Mouse (Mus musculus) T-helper 17 cell (primary cell): ENCODE results near the gene Fmnl3.

Source experiments
- in situ Hi-C, 2 experiments: fragments of 300-600 bp; cut with MboI, MseI; formaldehyde crosslinking; loops; 1 replicate in 1 of 2; 2 replicates in 1 of 2; pipeline ENCODE4 v1.15.1; 2025; ENCODE audit warnings: high pct_unique_total_duplicates in 2 of 2

Gene Fmnl3

DNA sequence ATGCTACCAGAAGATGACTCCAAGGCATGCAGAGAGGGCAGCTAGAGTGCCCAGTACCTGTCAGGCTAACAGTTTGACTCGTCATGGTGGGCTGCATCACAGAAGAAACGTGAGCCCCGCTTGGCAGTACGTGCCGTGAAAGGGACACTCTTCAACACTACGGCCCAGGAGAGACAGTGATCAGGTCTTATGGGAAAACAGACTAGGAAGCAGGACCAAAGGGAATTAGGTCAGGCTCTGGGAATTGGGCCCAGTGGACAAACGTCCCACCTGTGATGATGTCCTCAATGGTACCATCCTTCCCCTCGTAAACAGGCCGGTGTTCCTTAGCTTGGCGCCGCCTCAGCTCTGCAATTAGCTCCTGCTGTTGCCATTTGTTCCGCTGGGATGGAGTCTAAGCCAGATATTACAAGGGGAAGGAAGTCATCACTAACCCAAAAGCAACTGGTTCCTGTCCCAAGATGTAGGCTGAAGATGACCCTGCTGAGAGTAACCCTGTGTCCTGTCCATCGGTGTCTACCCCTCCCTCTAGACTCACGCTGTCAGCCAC lies 51.3 kb downstream of the Fmnl3 start:
- in situ Hi-C loops: no loop called here

DNA sequence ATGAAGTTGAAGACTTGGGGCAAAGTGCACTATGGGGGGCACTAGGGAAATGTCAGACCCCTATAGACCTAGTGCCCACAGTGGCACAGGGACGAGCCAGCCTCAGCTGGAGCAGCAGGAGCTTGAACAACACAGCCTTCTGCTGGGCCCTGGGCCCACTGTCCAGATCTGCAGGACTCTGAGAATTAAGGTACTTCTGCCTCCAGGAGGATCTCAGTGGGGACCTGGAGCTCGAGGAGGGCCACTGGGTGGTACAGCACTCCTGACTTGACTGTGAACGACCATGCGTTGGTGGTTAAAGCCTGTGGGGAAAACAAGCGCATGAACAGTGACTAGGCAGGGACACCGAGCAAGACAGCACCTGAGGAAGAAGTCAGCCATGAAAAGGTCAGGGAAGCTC lies 52.2 kb downstream of the Fmnl3 start:
- in situ Hi-C loops: no loop called here

DNA sequence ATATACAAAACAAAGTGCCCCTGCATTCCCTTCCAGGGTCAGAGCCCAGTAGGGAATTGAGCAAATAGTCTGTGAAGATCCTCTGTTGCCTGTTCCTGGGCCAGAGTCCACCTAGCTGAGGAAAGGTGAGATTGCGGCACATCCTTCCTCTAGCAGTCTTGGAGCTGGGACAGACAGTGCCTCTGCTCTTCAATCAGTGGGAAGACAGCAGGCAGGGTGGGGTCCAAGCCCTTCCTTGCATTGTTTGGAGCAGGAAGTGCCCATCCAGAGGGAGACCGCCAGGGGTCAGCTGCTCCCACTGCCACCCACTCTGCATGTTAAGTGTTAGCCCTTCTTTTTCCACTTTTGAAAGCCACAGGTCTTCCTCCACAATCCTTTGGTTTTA lies 53.0 kb downstream of the Fmnl3 start:
- in situ Hi-C loops: no loop called here

DNA sequence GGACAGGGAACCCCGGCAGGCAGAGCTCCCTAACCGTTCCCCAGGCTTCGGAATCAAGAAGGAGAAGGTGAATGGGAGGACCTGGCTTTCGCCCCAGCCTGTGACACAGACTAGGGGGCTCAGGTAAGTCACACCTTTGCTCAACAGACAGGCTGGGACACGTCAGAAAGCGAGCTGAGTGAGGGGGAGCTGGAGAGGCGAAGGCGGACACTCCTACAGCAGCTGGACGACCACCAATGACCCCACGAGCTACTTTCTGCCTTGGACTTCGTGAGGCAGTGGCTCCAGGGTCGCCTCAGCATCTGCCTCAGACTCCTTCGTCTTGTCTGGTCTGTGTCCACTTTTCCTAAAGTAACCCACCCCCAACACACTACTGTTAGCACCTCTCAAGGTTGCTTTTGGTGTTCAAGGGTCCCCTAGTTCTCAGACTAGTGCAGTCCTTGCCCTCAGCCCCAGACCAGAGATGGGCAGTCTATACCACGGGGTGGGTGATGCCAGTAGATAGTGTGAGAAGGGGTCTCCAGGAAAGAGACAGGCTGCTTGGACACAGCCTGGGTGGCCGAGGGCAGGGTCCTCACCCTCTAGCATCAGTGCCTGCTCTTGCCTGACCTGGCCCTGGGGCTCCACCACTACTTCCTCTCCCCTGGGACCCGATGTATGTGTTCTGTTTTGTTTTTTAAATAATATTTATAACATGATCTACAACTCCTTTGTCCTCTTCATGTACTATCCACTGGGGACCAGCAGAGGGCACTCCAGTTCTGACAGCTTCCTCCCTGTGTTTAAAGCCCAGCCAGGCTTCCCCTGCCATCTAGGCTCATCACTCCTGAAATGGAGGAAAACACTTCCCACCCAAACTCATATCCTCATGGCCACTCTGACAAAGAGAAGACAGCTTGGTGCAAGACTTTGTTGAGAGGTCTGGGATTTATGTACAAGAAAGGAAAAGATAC lies 53.7 kb downstream of the Fmnl3 start:
- in situ Hi-C loops: no loop called here

DNA sequence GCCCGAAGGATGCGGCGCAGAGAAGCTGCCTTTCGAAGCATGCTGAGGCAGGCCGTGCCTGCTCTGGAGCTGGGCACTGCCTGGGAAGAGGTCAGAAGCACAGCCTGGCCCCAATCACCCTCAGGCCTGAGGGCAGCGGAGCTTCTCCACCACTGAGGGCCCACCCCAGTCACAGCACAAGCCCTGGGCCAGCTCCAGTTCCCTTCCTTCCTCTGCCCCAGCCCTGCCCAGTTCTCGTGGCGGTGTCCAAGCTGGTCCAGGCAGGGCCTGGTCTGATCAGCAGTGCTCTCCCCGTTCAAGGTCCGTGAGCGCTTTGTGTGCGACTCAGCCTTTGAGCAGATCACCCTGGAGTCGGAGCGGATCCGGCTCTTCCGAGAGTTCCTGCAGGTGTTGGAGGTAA lies 55.4 kb downstream of the Fmnl3 start:
- in situ Hi-C loops: no loop called here

DNA sequence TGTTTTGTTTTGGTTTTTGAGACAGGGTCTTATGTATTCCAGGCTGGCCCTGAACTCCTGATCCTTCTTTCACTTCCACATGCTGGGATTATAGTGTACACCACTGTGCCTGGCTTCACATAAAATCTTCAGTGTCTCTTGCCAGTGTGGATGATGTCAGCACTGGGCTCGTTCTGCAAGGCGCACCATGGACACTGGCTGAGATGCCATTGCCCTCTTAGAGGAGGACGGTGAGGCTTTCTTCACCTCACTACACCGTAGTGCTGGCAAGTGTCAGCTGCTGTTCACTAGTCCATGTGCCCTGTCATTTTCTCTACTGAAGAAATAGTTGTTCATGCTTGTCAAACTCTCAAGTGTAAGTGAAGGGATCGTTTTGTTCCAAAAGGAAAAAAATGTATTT lies 59.7 kb downstream of the Fmnl3 start:
- in situ Hi-C loops: no loop called here

DNA sequence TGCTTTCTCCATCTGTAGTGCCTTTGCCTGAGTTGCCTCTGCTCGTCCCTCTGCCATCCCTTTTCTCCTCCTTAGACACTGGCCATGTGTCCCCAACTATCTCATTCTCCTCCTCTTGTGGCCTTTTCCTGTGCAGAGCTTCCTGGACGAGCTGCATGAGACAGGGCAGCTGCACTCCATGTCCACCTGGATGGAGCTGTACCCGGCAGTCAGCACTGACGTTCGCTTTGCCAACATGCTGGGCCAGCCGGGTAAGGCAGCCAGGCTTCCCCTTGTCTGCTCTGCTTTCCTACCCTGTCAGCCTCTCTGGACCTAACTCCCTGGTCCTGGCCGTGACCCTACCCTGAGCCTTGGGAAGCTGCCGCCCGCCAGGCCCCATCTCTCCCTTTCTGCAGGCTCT lies 60.7 kb downstream of the Fmnl3 start:
- in situ Hi-C loops: no loop called here

DNA sequence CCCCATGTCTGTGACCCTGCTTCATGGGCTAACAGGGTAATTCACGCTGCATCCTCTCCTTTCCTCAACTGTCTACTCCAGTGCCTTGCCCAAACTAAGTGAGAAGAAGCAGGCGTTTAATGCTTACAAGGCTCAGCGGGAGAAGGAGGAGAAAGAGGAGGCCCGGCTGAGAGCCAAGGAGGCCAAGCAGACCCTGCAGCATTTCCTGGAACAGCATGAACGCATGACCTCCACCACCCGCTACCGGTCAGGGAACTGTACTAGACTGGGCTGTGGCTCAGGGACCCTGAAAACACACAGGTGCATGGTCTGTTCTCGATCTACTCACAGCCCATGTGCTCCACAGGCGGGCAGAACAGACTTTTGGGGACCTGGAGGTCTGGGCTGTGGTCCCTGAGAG lies 62.8 kb downstream of the Fmnl3 start:
- in situ Hi-C loops: no loop called here

DNA sequence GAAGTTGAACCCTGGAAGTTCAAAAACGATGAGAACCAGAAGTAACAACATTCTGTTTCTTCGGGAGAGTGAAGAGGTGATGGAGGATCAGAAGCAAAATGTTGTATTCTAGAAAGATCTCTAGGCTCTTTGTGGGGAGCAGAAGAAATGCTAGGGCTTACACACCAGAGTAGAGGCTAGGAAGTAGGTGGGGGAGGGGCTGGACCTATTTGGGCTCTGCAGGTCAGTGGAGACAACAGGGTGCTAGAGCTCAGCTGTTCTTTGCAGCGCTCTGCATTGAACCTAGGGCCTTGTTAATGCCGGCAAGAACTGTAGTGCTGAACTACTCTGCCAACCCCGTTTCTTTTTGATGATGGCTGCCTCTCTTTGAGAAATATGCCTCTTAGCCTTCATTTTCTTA lies 74.1 kb downstream of the Fmnl3 start:
- in situ Hi-C loops: no loop called here

DNA sequence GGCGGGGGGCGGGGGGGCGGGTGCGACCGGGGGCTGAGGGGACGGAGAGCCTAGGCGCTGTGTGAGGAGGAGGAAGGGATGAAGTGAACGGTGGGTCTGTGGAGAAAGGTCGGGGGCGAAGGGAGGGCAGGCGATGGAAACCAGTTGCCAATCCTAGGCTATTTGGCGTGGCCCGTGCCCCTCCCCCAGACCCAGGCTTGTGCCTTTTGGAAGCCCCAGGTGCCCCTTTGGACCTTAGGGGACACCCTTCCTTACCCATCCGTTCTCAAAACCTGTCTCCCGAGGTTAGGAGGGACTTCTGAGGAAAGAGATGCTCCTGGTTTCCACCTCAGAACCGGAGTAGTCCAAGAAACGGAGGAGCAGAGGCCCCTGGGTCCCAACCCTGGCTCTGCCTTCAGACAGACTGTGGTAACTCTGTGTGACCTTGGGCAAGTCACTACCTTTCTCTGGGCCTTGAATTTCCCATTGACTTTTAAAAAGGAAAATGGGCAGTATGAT lies 74.7 kb downstream of the Fmnl3 start, which contains the start of gene Fam186b:
Fam186b (minus strand) TSS at position 405 of the 498 bp plus-strand sequence.
- in situ Hi-C loops: no loop called here

DNA sequence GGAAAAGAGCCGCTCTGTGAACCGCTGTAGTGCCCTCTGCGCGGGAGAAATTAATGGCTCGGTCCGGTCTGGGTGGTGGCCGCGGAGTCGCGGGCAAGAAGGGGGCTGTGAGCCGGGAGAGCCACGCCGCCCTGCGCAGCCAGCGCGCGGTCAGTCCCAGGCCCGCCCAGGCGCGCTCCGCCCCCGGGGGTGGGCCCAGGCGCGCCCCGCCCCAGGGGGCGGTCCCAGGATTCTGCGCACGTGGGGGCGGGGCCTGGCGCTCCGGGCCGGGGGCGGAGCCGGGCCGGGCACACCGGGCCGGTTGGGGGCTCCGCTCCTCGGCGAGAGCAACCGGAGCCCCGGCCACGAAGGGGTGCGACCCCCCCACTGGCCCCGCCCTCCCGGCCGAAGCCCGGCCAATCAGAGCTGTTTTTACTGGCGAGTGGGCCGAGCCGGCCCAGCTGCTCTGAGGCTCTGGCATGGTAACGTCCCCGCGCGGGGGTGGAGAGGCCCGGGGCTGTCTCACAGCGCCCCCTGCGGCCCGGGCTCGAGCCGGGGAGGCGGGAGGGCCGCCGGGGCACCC lies 75.4 kb downstream of the Fmnl3 start, which contains the start of gene Prpf40b:
Prpf40b (plus strand) TSS at position 275 of the 562 bp plus-strand sequence.
- in situ Hi-C loops: no loop called here

DNA sequence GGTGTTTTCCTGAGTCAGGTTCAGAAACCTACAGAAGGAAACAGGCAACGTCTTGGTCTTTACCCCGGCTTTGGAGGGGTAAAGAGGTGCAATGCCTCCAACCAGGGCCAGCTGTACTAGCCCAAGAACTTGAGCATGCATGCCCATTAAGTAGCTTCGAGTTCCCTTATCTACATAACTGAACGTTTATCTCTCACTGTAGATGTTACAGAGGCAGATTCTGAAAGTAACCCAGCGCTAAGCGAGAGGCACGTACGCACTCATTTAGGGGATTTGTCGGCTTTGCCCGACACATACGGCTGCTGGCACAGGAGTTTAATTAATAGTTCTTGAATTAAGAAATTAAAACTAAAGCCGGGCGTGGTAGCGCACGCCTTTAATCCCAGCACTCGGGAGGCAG lies 76.0 kb downstream of the Fmnl3 start:
- in situ Hi-C loops: no loop called here

DNA sequence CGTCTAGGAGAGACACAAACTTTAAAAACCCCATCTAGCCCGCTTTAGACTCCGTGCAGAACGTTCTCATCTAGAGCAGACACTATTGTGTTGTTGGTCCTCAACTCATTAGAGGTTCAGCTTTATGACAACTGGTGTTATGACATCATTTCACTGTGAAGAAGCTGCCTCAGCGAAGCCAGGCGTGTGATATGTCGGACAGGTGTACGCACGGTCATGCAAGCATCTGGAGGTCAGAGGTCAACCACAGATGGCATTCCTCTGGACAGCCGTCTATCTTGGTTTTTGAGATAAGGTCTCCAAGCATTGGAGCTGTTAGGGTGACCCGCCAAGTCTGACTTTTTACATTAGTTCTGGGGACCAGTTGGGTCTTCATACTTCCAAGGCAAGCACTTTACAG lies 79.7 kb downstream of the Fmnl3 start:
- in situ Hi-C loops: no loop called here

DNA sequence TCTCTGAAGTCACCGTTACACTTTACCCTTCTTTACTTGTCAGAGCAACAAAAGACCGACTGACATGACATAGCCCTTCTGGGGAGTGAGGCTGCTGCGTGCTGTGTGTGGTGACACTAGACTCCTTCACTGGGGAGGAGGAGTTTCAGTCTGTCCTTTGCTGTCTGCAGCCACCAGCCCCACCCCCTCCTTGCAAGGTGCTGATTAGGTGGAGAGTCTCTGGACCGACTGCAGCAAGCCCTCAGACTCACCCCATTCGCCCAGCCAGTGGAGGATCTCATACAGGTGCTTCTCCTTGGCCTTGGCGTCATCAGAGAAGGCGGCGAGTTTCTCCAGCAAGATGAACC lies 85.1 kb downstream of the Fmnl3 start:
- in situ Hi-C loops: no loop called here

DNA sequence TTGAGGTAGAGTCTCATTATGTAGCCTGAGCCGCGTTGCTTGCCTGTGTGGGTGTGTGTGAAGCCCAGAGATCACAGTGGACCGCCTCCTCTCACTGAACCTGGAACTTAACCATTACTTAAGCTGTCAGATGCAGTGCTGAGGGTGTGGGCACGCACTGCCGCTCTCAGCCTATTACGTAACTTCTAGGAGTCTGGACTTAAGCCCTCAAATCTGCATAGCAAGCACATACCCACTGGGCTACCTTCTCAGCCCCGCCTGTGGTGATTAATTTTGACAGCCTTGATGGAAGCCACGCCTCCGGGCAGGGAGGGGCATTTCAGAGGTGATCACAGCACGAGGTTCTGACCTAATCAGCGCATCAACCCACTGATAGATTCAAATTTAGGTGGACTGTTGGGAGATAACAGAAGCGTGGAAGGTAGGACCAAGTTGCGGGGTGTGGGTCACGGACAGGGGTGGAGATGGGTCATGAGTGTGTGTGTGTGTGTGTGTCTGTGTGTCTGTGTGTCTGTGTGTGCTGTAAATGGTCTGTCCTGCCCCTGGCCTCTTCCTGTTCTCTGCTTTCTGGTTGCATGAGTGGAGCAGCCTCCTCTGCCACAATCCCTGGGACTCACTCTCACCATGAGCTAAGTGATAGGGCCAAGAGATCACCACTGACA lies 85.6 kb downstream of the Fmnl3 start:
- in situ Hi-C loops: no loop called here

DNA sequence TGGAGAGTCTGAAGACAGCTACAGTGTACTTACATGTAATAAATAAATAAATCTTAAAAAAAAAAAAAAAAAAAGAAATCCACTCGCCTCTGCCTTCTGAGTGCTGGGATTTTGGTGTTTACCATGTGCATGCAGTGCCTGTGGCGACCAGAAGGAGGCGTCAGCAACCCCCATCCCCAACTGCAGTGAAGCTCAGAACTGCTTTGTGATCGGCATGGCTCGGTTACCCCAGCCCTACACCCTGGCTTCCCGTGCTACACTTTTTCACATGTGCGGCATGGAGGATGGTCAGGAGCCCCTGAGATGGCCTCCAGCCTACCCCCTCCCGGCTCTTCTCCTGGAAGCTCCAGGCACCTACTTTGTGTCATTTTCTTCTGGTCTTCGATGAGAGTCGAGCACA lies 86.8 kb downstream of the Fmnl3 start:
- in situ Hi-C loops: no loop called here

DNA sequence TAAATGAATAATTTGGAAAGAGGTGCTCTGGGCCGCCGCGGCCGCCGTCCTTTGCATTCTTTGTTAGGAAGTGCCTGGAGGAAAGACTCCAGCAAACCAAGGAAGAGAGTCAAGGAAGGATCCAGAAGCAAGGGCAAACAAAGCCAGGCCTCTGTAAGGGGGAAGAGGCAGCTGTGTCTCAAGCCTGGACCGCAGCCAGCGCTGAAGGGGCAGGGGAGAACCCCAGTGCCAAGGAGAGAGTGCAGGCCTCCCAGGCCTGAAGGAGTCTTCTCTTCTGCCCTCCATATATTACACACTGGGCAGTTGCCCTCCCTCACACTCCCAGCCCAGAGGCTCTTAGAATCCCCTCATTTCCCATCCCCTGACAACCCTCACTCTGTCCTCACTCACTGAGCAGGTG lies 92.0 kb downstream of the Fmnl3 start:
- in situ Hi-C loops: no loop called here

DNA sequence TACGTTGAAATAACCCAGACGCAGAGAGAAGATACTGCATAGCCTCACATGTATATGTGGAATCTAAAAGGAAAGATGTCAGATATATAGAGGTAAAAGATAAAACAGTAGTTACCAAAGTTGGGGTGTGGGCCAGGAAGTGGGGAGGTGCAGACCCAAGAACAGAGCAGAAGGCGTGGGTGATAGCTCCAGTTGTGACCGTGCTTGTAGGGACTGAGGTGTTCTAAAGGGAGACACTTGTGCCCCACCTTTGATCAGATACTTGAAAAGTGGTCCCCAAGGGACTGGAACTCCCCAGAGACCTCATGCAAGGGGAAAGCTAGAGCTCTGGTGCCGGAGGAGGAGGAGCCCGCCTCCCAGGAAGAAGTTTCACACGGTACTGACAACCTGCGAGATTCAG lies 94.2 kb downstream of the Fmnl3 start:
- in situ Hi-C loops: no loop called here
